Mouse (Mus musculus) hindbrain, embryonic 15.5 days (tissue): ENCODE data around the gene Ccnd3. TPM values are rescaled to one million over a fixed set of nuclear protein-coding genes. Genes with fewer than 3 reads are reported as not detected.

Experiments used
- ATAC-seq: fragments of 200-750 bp; cut with Nextera tagmentation; 2 replicates; pipeline ENCODE4 v1.8.0; 2017; ENCODE audit warnings: low read depth, moderate number of reproducible peaks, moderate TSS enrichment; ENCODE audit not compliant: low FRiP score
- H3K27ac ChIP-seq: fragments of 300-500 bp; sonication (generic); replicated peaks from 2 replicates; pipeline ENCODE4 v1.5.1; 2015; ENCODE audit warnings: mild to moderate bottlenecking, inconsistent platforms
- H3K27me3 ChIP-seq: fragments of 300-500 bp; sonication (generic); 2 replicates; pipeline ENCODE4 v1.6.1; 2015; ENCODE audit warnings: control low read depth, inconsistent platforms
- H3K36me3 ChIP-seq: fragments of 300-500 bp; sonication (generic); 2 replicates; pipeline ENCODE4 v1.6.1; 2015; ENCODE audit warnings: control low read depth, inconsistent platforms
- H3K4me1 ChIP-seq: fragments of 300-500 bp; sonication (generic); replicated peaks from 2 replicates; pipeline ENCODE4 v1.6.1; 2015; ENCODE audit warnings: control low read depth, inconsistent platforms
- H3K4me2 ChIP-seq: fragments of 300-500 bp; sonication (generic); 2 replicates; pipeline ENCODE4 v1.6.1; 2015; ENCODE audit warnings: moderate library complexity, mild to moderate bottlenecking, inconsistent platforms
- H3K4me3 ChIP-seq: fragments of 300-500 bp; sonication (generic); 2 replicates; pipeline ENCODE4 v1.5.1; 2015; ENCODE audit warnings: mild to moderate bottlenecking, inconsistent platforms
- H3K9ac ChIP-seq: fragments of 300-500 bp; sonication (generic); 2 replicates; pipeline ENCODE4 v1.6.1; 2015; ENCODE audit warnings: inconsistent platforms
- H3K9me3 ChIP-seq: fragments of 300-500 bp; sonication (generic); 2 replicates; pipeline ENCODE4 v1.6.1; 2016; ENCODE audit warnings: control low read depth, inconsistent platforms
- WGBS: fragments of 180-500 bp; shearing (Covaris S2); methylation state at CpG from one replicate; pipeline ENCODE4 v1.1.7; 2015; 5-methylcytosine and 5-hydroxymethylcytosine counted together
- polyA plus RNA-seq: library from polyadenylated mRNA; unstranded; fragments of >200 nt; fragmentation: Nextera tagmentation; extraction: Ambion mirVana; gene quantifications from 2 replicates; pipeline ENCODE4 v1.2.1, GENCODE M21; 2015

Gene Ccnd3
- polyA plus RNA-seq, 1 experiment from 2014 or later = 91.0 TPM

DNA sequence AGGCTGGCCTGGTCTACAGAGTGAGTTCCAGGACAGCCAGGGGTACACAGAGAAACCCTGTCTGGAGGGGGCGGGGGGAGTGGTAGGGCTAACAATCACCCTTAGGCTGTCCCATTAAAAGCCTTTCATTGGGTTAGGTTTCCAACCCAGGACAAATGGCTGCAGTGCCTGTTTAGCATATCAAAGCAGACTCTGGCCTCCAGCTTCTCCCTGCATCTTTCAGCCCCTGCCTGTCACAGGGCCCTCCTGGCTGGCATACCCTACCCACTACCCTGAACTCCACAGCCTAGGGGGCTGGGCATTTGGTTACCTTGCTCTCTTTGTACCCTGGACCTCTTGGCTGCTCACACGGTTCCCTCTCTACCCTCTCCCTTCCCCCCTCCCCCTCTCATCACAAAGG lies 61.3 kb downstream of the Ccnd3 start:
- Histone ChIP-seq H3K36me3 (no peaks in the 10 kb centered on the region), H3K4me1 (no peaks in the 10 kb centered on the region), H3K27me3 (no peaks in the 10 kb centered on the region), H3K27ac (no peak overlapping the region), H3K9me3 (no peaks in the 10 kb centered on the region), H3K4me3 (no peak overlapping the region), H3K4me2 (no peak overlapping the region), H3K9ac (no peak overlapping the region)
- WGBS = 11% methylated on average over 2 of the region's 2 CpGs
- ATAC-seq = no peak

DNA sequence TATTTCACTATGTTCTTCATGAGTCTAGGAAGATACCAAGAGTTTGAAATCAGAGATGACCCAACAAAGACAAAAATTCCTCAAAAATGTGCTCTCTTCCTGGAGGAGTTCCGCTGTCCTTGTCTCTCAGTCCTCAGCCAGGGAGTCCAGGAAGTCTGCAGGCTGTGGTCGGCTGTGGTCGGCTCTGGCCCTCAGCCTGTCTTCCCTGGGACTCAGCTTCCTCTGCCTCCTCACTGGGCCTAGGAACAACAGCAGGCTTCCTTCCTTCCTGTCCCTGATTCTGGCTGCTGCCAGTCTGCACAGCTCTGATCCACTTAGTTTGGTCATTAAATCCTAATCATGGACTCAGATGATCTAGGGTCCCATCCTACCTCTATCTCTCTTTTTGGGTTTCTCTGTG lies 62.4 kb downstream of the Ccnd3 start:
- H3K27ac ChIP-seq = no peak overlapping the region
- WGBS = 66% methylated on average over 3 of the region's 3 CpGs
- no peak overlapping the region for H3K4me3 ChIP-seq
- H3K4me1 ChIP-seq = no peaks in the 10 kb centered on the region
- H3K4me2 ChIP-seq = no peak overlapping the region
- H3K9me3 ChIP-seq = no peaks in the 10 kb centered on the region
- no peaks in the 10 kb centered on the region for H3K27me3 ChIP-seq
- H3K36me3 ChIP-seq = no peaks in the 10 kb centered on the region
- no peak for ATAC-seq
- no peak overlapping the region for H3K9ac ChIP-seq

DNA sequence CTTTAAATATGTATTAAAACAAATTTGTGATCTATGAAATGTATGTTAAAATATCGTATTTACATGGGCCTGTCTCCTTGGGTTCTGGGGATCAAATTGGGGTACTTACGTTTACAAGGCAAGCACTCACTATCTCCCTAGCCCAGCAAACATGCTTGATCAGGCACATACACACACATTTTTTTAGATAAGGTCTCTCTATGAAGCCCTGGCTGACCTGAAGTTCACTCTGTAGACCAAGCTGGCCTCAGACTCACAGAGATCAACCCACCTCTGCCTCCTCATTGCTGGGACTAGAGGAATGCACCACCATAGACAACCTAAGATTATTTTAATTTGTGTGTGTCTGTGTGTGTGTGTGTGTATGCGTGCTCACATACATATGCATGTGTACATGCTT lies 63.5 kb downstream of the Ccnd3 start:
- no peaks in the 10 kb centered on the region for H3K27me3 ChIP-seq
- WGBS = 92% methylated on average over 3 of the region's 3 CpGs
- no peak overlapping the region for H3K9ac ChIP-seq
- H3K9me3 ChIP-seq = no peaks in the 10 kb centered on the region
- H3K27ac ChIP-seq = no peak overlapping the region
- no peak overlapping the region for H3K4me3 ChIP-seq
- no peak overlapping the region for H3K4me2 ChIP-seq
- ATAC-seq = no peak
- H3K36me3 ChIP-seq = no peaks in the 10 kb centered on the region
- H3K4me1 ChIP-seq = no peaks in the 10 kb centered on the region

DNA sequence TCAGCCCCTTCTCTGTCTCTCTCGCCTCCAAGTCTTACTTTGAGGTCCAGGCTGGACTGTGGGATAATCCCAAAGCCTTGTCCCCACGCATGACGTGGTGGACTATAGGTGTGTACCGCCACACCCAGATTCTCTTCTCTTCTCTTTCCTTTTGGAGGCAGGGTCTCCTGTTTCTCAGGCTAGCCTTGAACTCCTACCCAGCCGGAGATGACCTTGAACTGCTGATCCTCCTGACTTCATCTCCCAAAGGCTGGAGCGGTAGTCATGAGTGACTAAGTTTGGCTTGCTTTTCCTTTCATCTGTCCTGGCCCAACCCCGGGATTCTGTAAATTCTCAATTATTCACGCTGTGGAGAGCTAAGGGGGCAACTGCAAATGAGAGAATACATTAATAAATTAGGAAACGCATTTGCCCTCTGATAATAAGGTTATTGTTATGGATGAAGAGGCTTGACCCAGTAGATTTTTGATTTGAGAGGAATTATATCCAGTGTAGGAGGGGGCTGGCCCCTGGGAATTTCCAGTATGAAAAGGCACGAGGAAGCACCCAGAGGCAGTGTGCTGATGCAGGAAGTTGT lies 64.2 kb downstream of the Ccnd3 start:
- Histone ChIP-seq H3K27ac (no peak overlapping the region), H3K36me3 (no peaks in the 10 kb centered on the region), H3K27me3 (no peaks in the 10 kb centered on the region), H3K9ac (no peak overlapping the region), H3K4me2 (no peak overlapping the region), H3K4me1 (no peaks in the 10 kb centered on the region), H3K9me3 (no peaks in the 10 kb centered on the region), H3K4me3 (no peak overlapping the region)
- no peak for ATAC-seq
- WGBS = 44% methylated on average over 10 of the region's 10 CpGs

DNA sequence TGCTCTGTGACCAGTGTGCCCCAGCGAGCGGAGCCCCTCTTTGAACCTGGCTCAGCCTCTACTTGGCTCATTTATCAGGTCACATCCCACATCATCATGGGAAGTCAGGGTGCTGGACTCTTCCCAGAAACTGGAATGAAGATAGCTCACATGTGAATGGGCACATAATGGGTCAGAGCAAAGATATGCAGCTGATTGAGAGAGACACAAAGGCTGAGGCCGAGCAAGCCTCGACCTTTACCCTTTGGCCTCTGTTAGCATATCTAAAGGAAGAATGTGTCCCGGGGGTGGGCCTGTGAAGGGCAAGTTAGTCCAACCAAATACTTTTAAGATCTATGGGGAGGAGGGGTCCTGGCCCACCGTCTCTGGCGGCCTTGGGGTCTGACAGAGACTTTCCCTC lies 66.8 kb downstream of the Ccnd3 start:
- Histone ChIP-seq H3K27me3 (no peaks in the 10 kb centered on the region), H3K36me3 (no peaks in the 10 kb centered on the region), H3K4me1 (no peaks in the 10 kb centered on the region), H3K27ac (no peak overlapping the region), H3K4me2 (no peak overlapping the region), H3K9me3 (no peaks in the 10 kb centered on the region), H3K9ac (no peak overlapping the region), H3K4me3 (no peak overlapping the region)
- 17% methylated on average over 7 of the region's 7 CpGs for WGBS
- ATAC-seq = no peak

DNA sequence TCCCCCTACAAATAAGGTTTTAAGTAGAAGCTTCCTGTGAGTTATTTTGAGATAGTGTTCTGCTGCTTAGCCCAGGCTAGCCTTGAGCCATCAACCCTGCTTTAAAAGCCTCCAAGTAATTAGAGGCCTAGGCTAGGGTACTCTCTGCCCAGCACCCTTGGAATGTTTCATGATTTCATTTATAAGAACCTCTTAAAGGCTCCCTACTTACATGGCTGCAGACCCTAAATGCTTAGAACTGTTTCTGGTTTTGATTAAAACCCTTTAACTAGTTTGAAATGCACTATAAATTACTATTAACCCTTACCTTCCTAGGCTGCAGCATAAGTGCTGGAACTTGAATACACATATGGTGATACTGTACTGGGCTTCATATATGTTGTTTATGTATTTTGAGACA lies 67.6 kb downstream of the Ccnd3 start:
- Histone ChIP-seq H3K4me1 (no peaks in the 10 kb centered on the region), H3K27ac (no peak overlapping the region), H3K27me3 (no peaks in the 10 kb centered on the region), H3K4me2 (no peak overlapping the region), H3K4me3 (no peak overlapping the region), H3K9me3 (no peaks in the 10 kb centered on the region), H3K36me3 (no peaks in the 10 kb centered on the region), H3K9ac (no peak overlapping the region)
- no peak for ATAC-seq

DNA sequence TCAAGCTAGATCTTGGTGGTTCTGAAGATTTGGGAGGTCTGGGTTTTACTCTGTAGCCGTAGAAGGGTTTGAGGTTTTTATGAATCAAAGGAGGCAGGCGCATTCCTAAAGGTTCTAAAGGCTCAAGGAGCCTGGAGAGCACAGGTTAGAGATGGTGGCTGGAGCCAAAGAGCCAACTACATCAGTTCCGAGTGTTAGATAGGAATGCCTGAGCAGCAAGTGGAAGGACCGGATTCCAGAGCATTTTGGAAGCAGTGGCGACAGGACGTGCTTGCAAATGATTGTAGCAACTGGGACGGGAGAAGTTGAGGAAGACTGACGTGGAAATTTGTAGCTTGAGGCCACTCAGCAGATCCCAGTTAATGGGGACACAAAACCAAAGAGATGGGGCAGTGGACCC lies 69.2 kb downstream of the Ccnd3 start:
- Histone ChIP-seq H3K4me3 (no peak overlapping the region), H3K4me1 (no peaks in the 10 kb centered on the region), H3K27ac (no peak overlapping the region), H3K36me3 (no peaks in the 10 kb centered on the region), H3K4me2 (no peak overlapping the region), H3K27me3 (no peaks in the 10 kb centered on the region), H3K9me3 (no peaks in the 10 kb centered on the region), H3K9ac (no peak overlapping the region)
- no peak for ATAC-seq
- WGBS = 84% methylated on average over 8 of the region's 8 CpGs

DNA sequence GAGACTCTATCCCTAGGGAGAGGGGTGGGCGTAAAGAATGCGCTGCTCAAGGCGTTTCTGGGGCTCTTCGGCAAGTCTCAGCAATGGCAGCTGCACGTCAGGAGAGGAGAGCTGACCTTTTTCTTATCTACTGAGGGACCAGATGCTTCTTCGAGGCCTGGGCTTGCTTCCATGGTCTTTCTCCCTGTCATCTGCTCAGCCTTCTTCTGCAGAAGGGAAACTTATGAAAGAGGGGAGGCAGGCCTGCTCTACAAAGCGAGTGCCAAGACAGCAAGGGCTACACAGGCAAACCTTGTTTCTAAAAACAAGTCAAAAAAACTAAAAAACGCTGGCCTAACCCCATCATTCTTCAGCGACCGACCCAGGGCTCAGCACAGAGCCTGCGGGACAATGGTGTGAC lies 70.0 kb downstream of the Ccnd3 start:
- Histone ChIP-seq H3K4me2 (no peak overlapping the region), H3K9ac (no peak overlapping the region), H3K27me3 (no peaks in the 10 kb centered on the region), H3K9me3 (no peaks in the 10 kb centered on the region), H3K4me3 (no peak overlapping the region), H3K27ac (no peak overlapping the region), H3K36me3 (no peaks in the 10 kb centered on the region), H3K4me1 (no peaks in the 10 kb centered on the region)
- WGBS = 66% methylated on average over 11 of the region's 11 CpGs
- no peak for ATAC-seq

DNA sequence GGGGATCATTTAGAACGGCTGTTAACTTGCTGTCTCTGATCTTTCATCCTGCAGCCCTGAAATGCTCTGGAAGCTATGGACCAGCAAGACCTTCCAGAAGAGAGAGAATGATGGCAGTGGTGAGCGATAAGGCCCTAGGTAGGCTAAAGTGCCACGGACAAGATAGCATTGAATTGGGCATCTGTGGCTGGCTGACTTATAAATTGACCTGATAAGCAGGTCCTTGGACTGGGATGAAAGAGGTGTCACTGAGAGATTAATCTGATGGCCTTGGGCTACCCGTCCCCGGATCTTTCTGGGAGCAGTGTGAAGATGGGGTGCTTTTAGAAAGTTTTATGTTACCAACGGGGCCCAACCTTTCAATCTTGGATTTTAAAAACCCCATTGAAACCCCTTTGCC lies 73.8 kb downstream of the Ccnd3 start:
- Histone ChIP-seq H3K27me3 (no peaks in the 10 kb centered on the region), H3K36me3 (no peaks in the 10 kb centered on the region), H3K4me3 (no peak overlapping the region), H3K9me3 (no peaks in the 10 kb centered on the region), H3K4me2 (no peak overlapping the region), H3K9ac (no peak overlapping the region), H3K4me1 (no peaks in the 10 kb centered on the region), H3K27ac (no peak overlapping the region)
- ATAC-seq = no peak
- WGBS = 87% methylated on average over 6 of the region's 6 CpGs

DNA sequence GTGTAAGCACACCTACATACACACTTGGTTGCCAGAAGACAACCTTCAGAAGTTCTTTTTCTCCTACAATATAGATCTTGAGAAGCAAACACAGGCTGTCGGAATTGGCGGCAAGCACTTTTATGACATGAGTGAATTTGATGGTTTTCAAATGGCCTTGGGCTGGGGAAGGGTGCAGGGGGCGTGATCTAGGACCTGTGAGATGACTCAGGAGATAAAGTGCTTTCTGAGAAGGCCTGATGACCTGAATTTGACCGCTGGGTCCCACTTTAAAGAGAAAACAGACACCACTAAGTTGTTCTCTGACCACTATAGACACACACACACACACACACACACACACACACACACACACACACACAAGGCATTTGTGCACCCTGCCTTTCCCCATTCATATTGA lies 76.1 kb downstream of the Ccnd3 start:
- WGBS = 90% methylated on average over 4 of the region's 4 CpGs
- H3K9ac ChIP-seq = no peak overlapping the region

DNA sequence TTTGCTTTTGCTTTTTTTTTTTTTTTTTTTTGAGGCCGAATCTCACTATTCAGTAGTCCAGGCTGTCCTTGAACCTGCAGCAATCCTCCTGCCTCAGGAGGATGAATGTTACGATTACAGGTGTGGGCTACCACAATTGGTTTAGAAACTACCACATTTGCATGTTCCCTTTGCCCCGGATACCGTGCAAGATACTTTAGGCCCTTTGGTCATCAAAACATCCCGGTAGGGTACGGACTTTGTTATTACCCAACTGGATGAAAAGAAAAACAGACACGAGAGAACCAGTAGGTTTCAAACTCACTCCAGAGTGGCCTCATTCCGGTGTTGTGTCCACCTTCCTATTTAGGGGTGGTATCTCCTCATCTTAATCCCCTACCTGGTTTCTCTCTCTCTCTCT lies 83.7 kb downstream of the Ccnd3 start:
- Histone ChIP-seq H3K4me2 (no peak overlapping the region), H3K9me3 (no peaks in the 10 kb centered on the region), H3K4me3 (no peak overlapping the region), H3K36me3 (no peaks in the 10 kb centered on the region), H3K27me3 (no peaks in the 10 kb centered on the region), H3K4me1 (0 out of 2 replicates have a peak, but pooled peaks cover 4% of the 10 kb centered on the region), H3K9ac (no peak overlapping the region), H3K27ac (no peak overlapping the region)
- 90% methylated on average over 8 of the region's 8 CpGs for WGBS
- ATAC-seq = no peak

More for the DNA sequence above, 76.1 kb downstream of the Ccnd3 start:
- no peak overlapping the region for H3K27ac ChIP-seq
- ATAC-seq = no peak
- H3K4me2 ChIP-seq = no peak overlapping the region
- H3K4me3 ChIP-seq = no peak overlapping the region
- no peaks in the 10 kb centered on the region for H3K4me1 ChIP-seq
- H3K36me3 ChIP-seq = no peaks in the 10 kb centered on the region
- H3K27me3 ChIP-seq = no peaks in the 10 kb centered on the region
- H3K9me3 ChIP-seq = no peaks in the 10 kb centered on the region

DNA sequence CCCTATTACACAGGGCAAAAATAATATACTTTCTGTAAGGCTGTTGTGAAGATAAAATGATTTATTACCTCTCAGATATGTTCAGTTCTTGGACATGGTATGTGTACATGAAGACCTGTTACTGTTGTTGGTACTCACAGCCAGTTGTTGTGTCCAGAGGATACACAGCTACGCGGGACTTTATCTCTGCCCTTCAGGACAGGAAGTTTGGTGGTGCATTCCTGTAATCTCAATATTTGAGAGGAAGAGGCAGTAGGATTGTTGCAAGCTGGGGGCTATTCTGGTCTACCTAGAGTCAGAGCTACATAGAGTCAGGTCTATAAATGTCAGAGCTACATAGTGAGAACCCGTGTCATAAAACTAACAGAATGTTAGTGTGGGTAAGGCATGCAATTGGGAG lies 86.2 kb downstream of the Ccnd3 start:
- H3K27ac ChIP-seq = no peak overlapping the region
- no peaks in the 10 kb centered on the region for H3K36me3 ChIP-seq
- no peaks in the 10 kb centered on the region for H3K9me3 ChIP-seq
- H3K27me3 ChIP-seq = no peaks in the 10 kb centered on the region
- H3K4me1 ChIP-seq = peaks cover 26% of the 10 kb centered on the region
- 89% methylated on average over 3 of the region's 3 CpGs for WGBS
- H3K9ac ChIP-seq = no peak overlapping the region
- no peak overlapping the region for H3K4me3 ChIP-seq
- ATAC-seq = no peak
- no peak overlapping the region for H3K4me2 ChIP-seq

DNA sequence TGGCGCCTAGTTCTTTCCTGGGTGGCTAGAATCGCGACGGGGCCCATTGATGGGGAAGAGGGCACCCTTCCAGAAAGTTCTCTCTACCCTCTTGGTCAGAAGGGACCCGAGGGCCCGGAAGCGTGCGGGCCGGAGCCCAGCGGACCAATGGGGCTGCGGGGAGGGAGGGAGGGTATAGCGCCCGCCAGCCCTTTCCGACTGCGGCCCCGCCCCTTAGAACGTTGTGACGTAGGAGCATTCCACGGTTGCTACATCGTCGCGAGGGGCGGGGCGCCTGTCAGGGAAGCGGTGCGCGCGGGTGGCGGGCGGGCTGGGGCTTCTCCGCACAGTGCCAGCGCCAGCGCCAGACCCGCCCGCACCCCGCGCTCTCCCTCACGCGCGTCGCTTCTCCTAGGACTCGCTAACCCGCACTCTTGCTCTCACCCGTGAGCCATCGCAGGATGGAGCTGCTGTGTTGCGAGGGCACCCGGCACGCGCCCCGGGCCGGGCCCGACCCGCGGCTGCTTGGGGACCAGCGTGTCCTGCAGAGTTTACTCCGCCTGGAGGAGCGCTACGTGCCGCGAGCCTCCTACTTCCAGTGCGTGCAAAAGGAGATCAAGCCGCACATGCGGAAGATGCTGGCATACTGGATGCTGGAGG lies 88.5 kb downstream of the Ccnd3 start:
- Histone ChIP-seq H3K9ac (peak overlapping the region; percentile 60), H3K4me3 (peak overlapping the region; percentile 74), H3K4me1 (peaks cover 45% of the 10 kb centered on the region), H3K9me3 (no peaks in the 10 kb centered on the region), H3K36me3 (no peaks in the 10 kb centered on the region), H3K4me2 (peak overlapping the region; percentile 97), H3K27ac (peak overlapping the region; percentile 78), H3K27me3 (no peaks in the 10 kb centered on the region)
- ATAC-seq = peak; percentile 93
- under 1% methylated on average over 57 of the region's 63 CpGs for WGBS
